Mouse (Mus musculus) stomach, postnatal 0 days (tissue): Measurements from ENCODE around the gene Rabepk. TPM values are rescaled to one million over a fixed set of nuclear protein-coding genes. Genes with fewer than 3 reads are reported as not detected.

Experiments
- ATAC-seq: fragments of 200-750 bp; cut with Nextera tagmentation; 2 replicates; pipeline ENCODE4 v1.8.0; 2017; ENCODE audit not compliant: low FRiP score, low TSS enrichment
- DNase-seq: peaks from one replicate; pipeline ENCODE4 v3.0.0-alpha.2; 2016; ENCODE audit warnings: low spot score
- H3K27ac ChIP-seq: fragments of 300-500 bp; sonication (generic); replicated peaks from 2 replicates; pipeline ENCODE4 v1.5.1; 2014; ENCODE audit warnings: mild to moderate bottlenecking, control low read depth
- H3K27me3 ChIP-seq: fragments of 300-500 bp; sonication (generic); 2 replicates; pipeline ENCODE4 v1.6.1; 2014; ENCODE audit warnings: low read length; ENCODE audit not compliant: control insufficient read depth, insufficient read depth
- H3K36me3 ChIP-seq: fragments of 300-500 bp; sonication (generic); 2 replicates; pipeline ENCODE4 v1.6.1; 2014; ENCODE audit warnings: low read length, mixed read lengths; ENCODE audit not compliant: control insufficient read depth, insufficient read depth
- H3K4me1 ChIP-seq: fragments of 300-500 bp; sonication (generic); replicated peaks from 2 replicates; pipeline ENCODE4 v1.6.1; 2014; ENCODE audit warnings: antibody characterized with exemption; ENCODE audit not compliant: control insufficient read depth, insufficient read depth
- H3K4me2 ChIP-seq: fragments of 300-500 bp; sonication (generic); replicated peaks from 2 replicates; pipeline ENCODE4 v1.6.1; 2014; ENCODE audit warnings: low read depth, mild to moderate bottlenecking, control low read depth, moderate library complexity
- H3K4me3 ChIP-seq: fragments of 300-500 bp; sonication (generic); 2 replicates; pipeline ENCODE4 v1.5.1; 2014; ENCODE audit warnings: low read depth, low read length, control low read depth
- H3K9ac ChIP-seq: fragments of 300-500 bp; sonication (generic); 2 replicates; pipeline ENCODE4 v1.6.1; 2014; ENCODE audit warnings: mild to moderate bottlenecking, low read length, control low read depth, mixed read lengths
- H3K9me3 ChIP-seq: fragments of 300-500 bp; sonication (generic); 2 replicates; pipeline ENCODE4 v1.6.1; 2016; ENCODE audit warnings: low read length; ENCODE audit not compliant: control insufficient read depth
- CTCF ChIP-seq: IDR thresholded peaks from 2 replicates; pipeline ENCODE4 v1.5.1; 2016; ENCODE audit warnings: antibody characterized with exemption, low read depth, mild to moderate bottlenecking, moderate library complexity
- EP300 ChIP-seq: optimal IDR thresholded peaks from 2 replicates; pipeline ENCODE3; 2016; ENCODE audit warnings: antibody characterized with exemption
- whole genome bisulfite sequencing: fragments of 180-500 bp; shearing (Covaris S2); extraction: QIAGEN DNeasy Blood & Tissue Kit; methylation state at CpG from one replicate; pipeline ENCODE4 v1.1.7; 2014; 5-methylcytosine and 5-hydroxymethylcytosine counted together
- polyA plus RNA-seq: library from polyadenylated mRNA; unstranded; fragments of >200 nt; fragmentation: Nextera tagmentation; extraction: Ambion mirVana; gene quantifications from 2 replicates; pipeline ENCODE4 v1.2.1, GENCODE M21; 2015

Gene Rabepk
- polyA plus RNA-seq, 1 experiment from 2014 or later = 24.6 TPM

DNA sequence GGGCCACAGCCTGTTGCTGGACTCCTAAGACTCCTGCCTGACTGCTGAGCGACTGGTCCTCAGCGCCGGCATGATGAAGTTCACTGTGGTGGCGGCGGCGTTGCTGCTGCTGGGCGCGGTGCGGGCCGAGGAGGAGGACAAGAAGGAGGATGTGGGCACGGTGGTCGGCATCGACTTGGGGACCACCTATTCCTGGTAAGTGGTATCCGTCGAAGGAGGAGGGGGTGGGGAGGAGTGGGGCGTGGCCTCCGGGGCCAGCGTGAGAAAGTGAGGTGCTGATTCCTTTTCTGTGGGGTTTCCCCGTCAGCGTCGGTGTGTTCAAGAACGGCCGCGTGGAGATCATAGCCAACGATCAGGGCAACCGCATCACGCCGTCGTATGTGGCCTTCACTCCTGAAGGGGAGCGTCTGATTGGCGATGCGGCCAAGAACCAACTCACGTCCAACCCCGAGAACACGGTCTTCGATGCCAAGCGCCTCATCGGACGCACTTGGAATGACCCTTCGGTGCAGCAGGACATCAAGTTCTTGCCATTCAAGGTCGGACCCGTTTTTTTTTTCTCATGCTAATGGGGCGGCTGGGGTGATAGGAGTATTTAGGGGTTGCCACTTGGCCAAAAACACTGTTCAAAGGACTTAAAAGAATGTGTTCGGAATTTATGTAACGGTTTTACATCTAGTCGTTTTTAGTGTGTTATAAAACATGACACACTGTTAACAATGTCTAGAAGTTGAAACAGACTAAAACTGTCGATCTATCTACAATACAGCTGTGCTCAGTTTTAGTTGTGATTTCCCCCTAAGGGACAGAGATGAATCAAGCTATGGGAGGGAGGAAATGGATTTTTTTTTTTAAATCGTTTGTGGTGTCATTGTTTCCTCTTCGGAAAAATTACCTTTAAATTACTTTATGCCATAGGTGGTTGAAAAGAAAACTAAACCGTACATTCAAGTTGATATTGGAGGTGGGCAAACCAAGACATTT lies 27.2 kb downstream of the Rabepk start:
- WGBS = 2% methylated on average over 50 of the region's 50 CpGs
- TF ChIP-seq EP300 (no peak), CTCF (no peak)
- DNase-seq (no peak), ATAC-seq (no peak)
- Histone ChIP-seq H3K27ac (peak overlapping the region; percentile 92), H3K27me3 (no peaks in the 10 kb centered on the region), H3K4me2 (peak overlapping the region; percentile 37), H3K4me1 (peaks cover 5% of the 10 kb centered on the region), H3K9me3 (no peaks in the 10 kb centered on the region), H3K9ac (peak overlapping the region; percentile 93), H3K36me3 (peaks cover 14% of the 10 kb centered on the region), H3K4me3 (peak overlapping the region; percentile 85)

DNA sequence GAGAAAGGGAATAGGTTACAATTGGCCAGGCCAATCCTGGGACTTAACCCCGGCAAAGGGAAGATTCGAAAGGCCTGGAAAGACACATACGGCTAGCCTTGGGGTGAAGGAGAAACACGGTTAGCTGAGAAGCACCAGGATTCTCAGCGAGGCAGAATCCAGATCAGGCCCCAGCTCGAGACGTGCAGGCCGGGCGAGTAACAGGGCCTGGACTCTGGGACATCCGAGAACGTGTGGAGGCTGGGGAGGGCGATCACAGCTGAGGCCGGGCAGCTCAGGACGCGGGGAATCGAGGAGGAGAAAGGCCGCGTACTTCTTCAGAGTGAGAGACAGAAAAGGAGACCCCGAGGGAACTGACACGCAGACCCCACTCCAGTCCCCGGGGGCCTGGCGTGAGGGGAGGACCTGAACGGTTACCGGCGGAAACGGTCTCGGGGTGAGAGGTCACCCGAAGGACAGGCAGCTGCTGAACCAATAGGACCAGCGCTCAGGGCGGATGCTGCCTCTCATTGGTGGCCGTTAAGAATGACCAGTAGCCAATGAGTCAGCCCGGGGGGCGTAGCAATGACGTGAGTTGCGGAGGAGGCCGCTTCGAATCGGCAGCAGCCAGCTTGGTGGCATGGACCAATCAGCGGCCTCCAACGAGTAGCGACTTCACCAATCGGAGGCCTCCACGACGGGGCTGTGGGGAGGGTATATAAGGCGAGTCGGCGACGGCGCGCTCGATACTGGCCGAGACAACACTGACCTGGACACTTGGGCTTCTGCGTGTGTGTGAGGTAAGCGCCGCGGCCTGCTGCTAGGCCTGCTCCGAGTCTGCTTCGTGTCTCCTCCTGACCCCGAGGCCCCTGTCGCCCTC lies 28.1 kb downstream of the Rabepk start, which contains the start of gene Hspa5:
TSS of gene Hspa5 (plus strand) at position 603 of the 859 bp plus-strand sequence.
- H3K27me3 ChIP-seq = no peaks in the 10 kb centered on the region
- H3K4me1 ChIP-seq = peaks cover 5% of the 10 kb centered on the region
- WGBS = under 1% methylated on average over 60 of the region's 60 CpGs
- peak within 1 kb of the TSS; percentile 93 for H3K9ac ChIP-seq
- H3K4me3 ChIP-seq = peak within 1 kb of the TSS; percentile 85
- H3K36me3 ChIP-seq = peaks cover 12% of the 10 kb centered on the region
- DNase-seq (peak; percentile 99), ATAC-seq (peak; percentile 98)
- TF ChIP-seq EP300 (peak; percentile 77), CTCF (no peak; the same call in 1 of the 2 replicates)
- peak within 1 kb of the TSS; percentile 92 for H3K27ac ChIP-seq
- H3K4me2 ChIP-seq = peak within 1 kb of the TSS; percentile 48
- H3K9me3 ChIP-seq = no peaks in the 10 kb centered on the region

DNA sequence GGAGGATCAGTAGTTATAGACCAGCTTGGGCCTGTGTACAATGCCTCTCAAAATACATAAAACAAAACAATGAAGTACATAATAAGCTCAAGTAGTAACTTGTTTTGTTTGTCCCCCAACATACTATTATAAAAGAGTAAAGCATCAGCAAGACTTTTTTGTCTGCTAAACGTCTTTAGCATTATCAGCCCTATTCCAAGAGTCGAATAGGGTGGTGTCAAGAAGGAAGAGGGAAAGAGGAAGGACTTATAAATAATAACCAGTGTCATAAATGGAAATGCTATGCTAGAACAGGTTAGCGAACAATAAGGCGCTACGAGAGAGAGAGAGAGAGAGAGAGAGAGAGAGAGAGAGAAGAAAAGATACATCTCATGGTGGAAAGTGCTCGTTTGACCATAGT lies 28.8 kb downstream of the Rabepk start:
- H3K36me3 ChIP-seq = peaks cover 7% of the 10 kb centered on the region
- peak overlapping the region; percentile 85 for H3K4me3 ChIP-seq
- WGBS = 0% methylated on average over 6 of the region's 6 CpGs
- peak overlapping the region; percentile 86 for H3K9ac ChIP-seq
- DNase-seq (no peak), ATAC-seq (no peak)
- H3K9me3 ChIP-seq = no peaks in the 10 kb centered on the region
- peak overlapping the region; percentile 88 for H3K27ac ChIP-seq
- H3K4me2 ChIP-seq = peak overlapping the region; percentile 48
- peaks cover 5% of the 10 kb centered on the region for H3K4me1 ChIP-seq
- no peak for TF ChIP-seq CTCF
- TF ChIP-seq EP300 = no peak
- no peaks in the 10 kb centered on the region for H3K27me3 ChIP-seq

DNA sequence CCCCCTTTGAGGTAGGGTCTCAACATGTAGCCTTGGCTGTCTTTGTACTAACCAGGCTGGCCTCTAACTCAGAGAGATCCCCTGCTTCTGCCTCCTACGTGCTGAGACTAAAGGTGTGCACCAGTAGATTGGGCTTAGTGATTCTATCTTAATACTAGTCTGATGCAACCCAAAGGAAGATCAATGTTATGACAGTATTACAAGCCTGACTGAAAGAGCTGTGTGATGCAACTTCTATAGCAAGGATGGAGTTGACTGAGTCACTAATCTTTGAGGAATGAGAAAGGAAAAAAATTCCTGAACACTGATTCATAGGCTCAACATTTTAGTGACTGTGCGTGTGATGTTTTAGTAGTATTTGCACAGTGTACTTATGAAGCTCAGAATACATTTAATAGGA lies 29.7 kb downstream of the Rabepk start:
- no peak for DNase-seq
- WGBS = 72% methylated on average over 2 of the region's 2 CpGs
- Histone ChIP-seq H3K27ac (0 out of 2 replicates have a peak overlapping the region, but pooled peaks have one; percentile 31), H3K36me3 (peaks cover 5% of the 10 kb centered on the region; the same call in 1 of the 2 replicates), H3K4me3 (no peak overlapping the region), H3K27me3 (no peaks in the 10 kb centered on the region), H3K9ac (no peak overlapping the region), H3K4me2 (no peak overlapping the region), H3K9me3 (no peaks in the 10 kb centered on the region), H3K4me1 (peaks cover 5% of the 10 kb centered on the region)
- TF ChIP-seq CTCF = no peak
- TF ChIP-seq EP300 = no peak
- no peak for ATAC-seq

DNA sequence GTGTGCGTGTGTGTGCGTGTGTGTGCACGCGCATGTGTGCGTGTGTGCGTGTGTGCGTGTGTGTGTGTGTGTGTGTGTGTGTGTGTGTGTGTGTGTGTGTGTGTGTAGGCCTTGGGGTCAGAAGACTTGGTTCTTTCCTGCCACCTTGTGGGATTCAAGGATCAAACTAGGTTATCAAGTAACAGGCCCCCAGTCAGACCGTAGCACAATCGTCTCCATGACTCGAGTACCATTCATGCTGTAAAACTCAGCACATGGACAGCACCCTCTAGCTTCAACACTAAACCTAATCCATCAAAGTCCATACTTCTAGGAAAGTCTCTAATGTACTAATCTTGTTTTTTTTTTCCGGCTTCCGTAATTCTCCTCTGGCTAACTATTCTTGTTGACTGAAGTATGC lies 34.9 kb downstream of the Rabepk start:
- no peak overlapping the region for H3K9ac ChIP-seq
- no peak for DNase-seq
- no peak overlapping the region for H3K4me2 ChIP-seq
- H3K4me1 ChIP-seq = no peaks in the 10 kb centered on the region
- H3K4me3 ChIP-seq = no peak overlapping the region
- no peak for TF ChIP-seq EP300
- TF ChIP-seq CTCF = peak; percentile 23; the same call in 1 of the 2 replicates
- WGBS = 76% methylated on average over 11 of the region's 12 CpGs
- no peak for ATAC-seq
- H3K9me3 ChIP-seq = no peaks in the 10 kb centered on the region
- H3K27me3 ChIP-seq = no peaks in the 10 kb centered on the region
- H3K36me3 ChIP-seq = no peaks in the 10 kb centered on the region
- H3K27ac ChIP-seq = no peak overlapping the region
